Mouse (Mus musculus) urinary bladder, postnatal 14 days (tissue): ENCODE results near the gene Tysnd1.

ENCODE experiments used
- DNase-seq: peaks from one replicate; pipeline ENCODE4 v3.0.0; 2021; ENCODE audit warnings: low spot score

The Tysnd1 gene

GRCm38 (mm10) chr10:61689405-61689804 lies 5.9 kb upstream of the Tysnd1 start:
- DNase-seq = no peak

- DNase-seq = no peak
Measured at GRCm38 (mm10) chr10:61693563-61693962, 1.8 kb upstream of the Tysnd1 start.

- DNase-seq = peak; percentile 11
Measured at GRCm38 (mm10) chr10:61695703-61696559, 617 bp downstream of the Tysnd1 start.

- no peak for DNase-seq
Measured at GRCm38 (mm10) chr10:61696560-61696823, 1.2 kb downstream of the Tysnd1 start.

- DNase-seq = no peak
Measured at GRCm38 (mm10) chr10:61697028-61697427, 1.7 kb downstream of the Tysnd1 start.

GRCm38 (mm10) chr10:61704663-61705062 lies 9.3 kb downstream of the Tysnd1 start:
- DNase-seq = no peak

- no peak for DNase-seq
Measured at GRCm38 (mm10) chr10:61706412-61707375, 11.4 kb downstream of the Tysnd1 start.

GRCm38 (mm10) chr10:61713601-61714000 lies 18.3 kb downstream of the Tysnd1 start:
- DNase-seq = no peak

- DNase-seq = no peak
Measured at GRCm38 (mm10) chr10:61714146-61714545, 18.8 kb downstream of the Tysnd1 start.

- DNase-seq = peak; percentile 76
Measured at GRCm38 (mm10) chr10:61714771-61715461, 19.6 kb downstream of the Tysnd1 start, which contains the start of gene Aifm2. Aifm2 (plus strand) TSS chr10:61715263.

- no peak for DNase-seq
Measured at GRCm38 (mm10) chr10:61715462-61715837, 20.1 kb downstream of the Tysnd1 start.

- no peak for DNase-seq
Measured at GRCm38 (mm10) chr10:61715996-61716864, 20.9 kb downstream of the Tysnd1 start.

GRCm38 (mm10) chr10:61717406-61718296 lies 22.3 kb downstream of the Tysnd1 start:
- DNase-seq = no peak

- no peak for DNase-seq
Measured at GRCm38 (mm10) chr10:61720331-61720730, 25.0 kb downstream of the Tysnd1 start.

GRCm38 (mm10) chr10:61722215-61722614 lies 26.9 kb downstream of the Tysnd1 start:
- no peak for DNase-seq

GRCm38 (mm10) chr10:61723271-61723670 lies 28.0 kb downstream of the Tysnd1 start:
- no peak for DNase-seq

GRCm38 (mm10) chr10:61729181-61729580 lies 33.9 kb downstream of the Tysnd1 start:
- DNase-seq = no peak

- DNase-seq = no peak
Measured at GRCm38 (mm10) chr10:61730171-61730570, 34.9 kb downstream of the Tysnd1 start.

GRCm38 (mm10) chr10:61734377-61734776 lies 39.1 kb downstream of the Tysnd1 start:
- no peak for DNase-seq

- DNase-seq = no peak
Measured at GRCm38 (mm10) chr10:61736671-61737078, 41.4 kb downstream of the Tysnd1 start.
